Mouse (Mus musculus) layer of hippocampus, postnatal 36 days (tissue): ENCODE data around the gene Bfsp2. TPM values are rescaled to one million over a fixed set of nuclear protein-coding genes. Genes with fewer than 3 reads are reported as not detected.

Experiments
- DNase-seq, 2 experiments: peaks; one replicate each; pipeline ENCODE4 v3.0.0; 2022
- total RNA-seq, 2 experiments: library from RNA; stranded (reverse); gene quantifications; 2 replicates each; pipeline ENCODE4 v1.2.3; 2021

Bfsp2 gene
- total RNA-seq, 2 experiments from 2014 or later, result 5.0 to 6.0 TPM

DNA sequence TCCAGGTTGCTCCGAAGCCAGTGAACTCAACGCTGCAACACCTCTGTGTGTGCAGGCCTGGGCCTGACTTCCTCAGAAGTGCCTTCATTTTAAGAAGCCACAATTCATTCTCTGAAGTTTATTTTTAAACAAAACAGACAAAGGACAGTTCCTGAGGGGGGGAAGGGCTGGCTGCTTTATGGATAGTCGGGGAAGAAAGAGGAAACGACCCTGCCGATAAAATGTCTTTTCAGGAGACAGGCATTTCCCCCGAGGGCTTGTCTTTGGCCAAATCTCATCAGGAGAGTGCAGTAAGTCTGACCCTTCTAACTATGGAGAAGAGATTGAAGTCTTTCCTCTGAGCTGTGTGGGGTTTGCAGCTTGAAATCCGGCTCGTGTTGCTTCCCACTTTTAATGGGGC lies 5.4 kb upstream of the Bfsp2 start:
- DNase-seq, result no peak

DNA sequence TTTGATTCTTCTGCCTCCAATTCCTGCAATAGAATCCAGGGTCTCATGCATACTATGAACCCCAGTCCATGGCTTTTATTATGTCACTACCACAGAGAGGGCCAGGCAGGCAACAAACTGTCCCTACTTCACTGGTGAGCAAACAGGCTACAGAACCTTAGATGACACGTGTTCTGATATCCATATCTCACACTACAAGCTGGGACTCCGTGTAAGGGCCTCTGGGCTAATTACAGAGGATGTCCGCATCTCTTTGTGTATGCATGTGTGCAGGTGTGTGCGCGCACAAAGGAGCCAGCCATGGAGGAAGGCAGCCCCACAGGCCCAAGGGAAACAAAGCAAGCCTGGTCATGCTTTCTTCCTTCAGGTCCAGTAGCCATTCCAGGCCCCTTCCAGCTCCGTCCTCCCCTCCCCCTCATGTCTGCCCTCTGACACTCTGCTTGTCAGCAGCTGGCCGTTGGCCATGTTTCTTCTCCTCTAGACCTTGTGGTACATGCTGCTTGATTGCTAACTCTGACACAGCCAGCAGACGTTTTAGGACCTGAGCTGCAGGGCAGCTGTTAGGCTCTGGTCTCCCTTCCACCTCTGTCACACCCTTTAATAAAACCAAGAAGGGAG lies 492 bp upstream of the Bfsp2 start:
- no peak for DNase-seq

DNA sequence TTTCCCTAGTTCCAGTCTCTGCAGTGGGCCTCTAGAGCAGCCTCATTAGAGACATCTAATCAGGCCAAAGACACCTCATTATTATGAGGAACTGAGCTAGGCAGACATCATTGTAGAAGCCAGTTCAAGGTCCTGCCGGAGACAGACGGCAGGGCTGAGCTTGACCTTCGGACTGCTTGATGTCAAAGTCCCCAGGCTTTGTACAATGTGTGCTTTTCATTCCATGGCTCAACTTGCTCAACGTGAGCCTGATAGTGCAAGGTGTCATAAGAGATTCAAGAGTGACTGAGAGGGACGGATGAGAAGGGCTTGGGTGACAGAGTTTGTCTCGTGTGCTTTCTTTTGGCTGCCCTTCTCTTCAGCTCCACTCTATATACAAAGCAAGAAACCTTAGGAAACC lies 4.8 kb downstream of the Bfsp2 start:
- DNase-seq, result no peak

DNA sequence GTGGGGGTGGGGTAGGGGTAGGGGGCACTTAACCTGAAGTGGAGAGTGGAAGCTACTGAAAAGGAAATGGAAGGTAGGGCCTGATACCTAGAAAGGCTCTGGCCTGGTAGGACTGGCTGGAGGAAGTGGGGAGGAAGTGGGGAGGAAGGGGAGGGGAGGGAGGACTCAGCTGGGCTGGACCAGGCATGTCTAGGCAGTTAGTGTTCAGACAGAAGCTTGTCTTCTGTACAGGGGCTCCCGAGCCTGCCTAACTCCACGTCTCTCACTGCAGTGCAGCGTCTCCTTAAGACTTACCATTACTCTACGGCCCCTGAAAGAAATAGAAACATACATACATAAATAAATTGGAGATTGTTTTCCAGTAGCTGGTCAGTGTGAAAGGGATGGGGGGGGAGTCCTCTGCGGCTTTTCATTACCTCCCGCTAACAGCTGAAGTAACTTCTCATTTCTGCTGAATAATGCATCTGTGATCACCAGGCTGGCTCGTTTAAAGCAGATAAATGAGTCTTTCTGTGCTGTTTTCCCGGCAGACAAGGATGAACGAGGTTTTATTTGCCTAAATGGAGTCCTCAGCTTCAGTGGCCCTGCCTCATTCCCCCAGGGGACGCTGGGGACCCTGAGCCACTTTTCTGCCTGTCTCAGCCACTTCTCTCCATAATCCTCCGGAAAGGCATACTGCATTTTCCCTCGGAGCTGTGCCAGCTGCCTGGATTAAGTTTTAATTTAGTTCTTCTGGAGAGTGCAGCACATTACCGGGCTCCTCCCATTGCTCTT lies 6.1 kb downstream of the Bfsp2 start:
- DNase-seq, result peak in 1 of 2 experiments; percentile 31

DNA sequence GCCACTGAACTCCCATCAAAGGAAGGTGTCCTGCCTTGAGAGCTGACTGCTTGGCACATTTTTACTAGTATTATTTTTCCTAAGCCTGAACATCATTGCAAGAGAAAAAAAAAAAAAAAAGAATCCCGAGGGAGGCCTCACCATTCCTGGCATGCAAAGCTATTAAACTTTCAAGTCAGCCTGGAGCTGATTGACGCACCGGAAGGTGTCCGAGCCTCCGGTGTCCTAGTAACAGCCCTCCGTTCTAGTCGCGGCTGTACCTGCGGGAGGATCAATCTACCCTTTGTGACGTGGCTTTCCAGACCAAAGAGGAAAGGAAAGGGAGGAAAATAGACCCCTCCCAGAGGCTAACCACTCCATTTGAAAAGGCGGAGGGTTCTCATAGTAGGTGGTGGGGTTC lies 8.4 kb downstream of the Bfsp2 start:
- no peak for DNase-seq

DNA sequence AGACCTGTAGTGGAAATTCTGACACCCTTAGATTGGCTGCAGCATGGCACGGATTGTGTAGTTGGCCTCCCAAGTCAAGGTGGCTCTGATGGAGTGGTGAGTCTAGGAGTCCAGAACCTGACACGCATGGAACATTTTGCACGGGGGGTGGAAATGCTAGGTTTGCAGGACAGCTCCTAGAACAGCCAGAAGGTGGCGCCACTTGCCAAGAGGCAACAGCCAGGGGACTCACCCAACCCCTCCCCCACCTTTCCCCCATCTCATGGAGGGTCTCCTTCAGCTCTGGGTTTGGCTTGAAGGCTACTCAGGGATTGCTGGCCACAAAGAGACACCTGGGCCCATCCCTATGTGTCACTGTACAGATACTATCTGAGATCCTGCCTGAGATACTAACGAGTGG lies 10.7 kb downstream of the Bfsp2 start:
- no peak for DNase-seq

DNA sequence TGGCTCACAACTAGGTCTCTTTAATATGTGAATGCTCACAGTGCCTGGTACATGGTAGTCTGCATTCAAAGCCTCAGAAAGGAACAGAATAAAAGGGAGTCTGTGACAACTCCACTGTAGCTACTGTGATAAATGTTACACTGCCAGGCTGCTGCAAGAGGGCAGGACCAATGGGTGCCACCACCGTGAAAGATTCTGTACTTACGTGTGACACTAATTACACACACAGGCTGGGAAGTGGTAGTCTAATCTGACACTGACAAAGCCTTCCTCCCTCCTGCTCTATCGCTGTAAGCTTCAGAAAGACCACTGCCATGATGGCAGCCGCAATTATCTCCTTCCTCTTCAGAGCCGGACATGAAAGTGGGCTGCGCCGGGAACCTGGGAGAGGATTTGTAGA lies 11.3 kb downstream of the Bfsp2 start:
- no peak for DNase-seq

DNA sequence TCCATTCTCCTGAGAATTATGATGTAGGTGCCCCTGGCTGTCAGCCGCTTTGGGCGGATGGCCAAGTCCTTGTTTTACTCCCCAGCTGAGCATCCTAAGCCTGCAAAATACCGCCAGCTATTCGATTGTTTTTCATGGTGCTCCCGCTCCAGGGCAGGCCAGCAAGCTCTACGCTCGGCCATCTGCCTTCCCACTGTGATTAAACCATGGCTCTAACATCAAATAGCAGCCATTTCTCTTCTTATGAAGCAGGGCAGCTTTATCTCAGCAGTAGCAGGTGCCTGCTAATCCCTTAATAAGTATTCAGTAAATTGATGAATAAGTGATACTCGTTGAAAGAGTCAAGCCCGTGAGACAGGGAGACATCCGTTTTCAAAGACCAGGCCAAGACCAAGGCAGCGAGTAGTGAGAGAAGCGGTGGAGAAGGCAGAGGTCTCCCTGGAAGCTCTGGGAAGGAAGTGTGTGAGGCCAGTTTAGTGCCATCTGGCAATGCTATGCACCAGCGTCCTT lies 14.5 kb downstream of the Bfsp2 start:
- peak; percentile 58 to 60 for DNase-seq

DNA sequence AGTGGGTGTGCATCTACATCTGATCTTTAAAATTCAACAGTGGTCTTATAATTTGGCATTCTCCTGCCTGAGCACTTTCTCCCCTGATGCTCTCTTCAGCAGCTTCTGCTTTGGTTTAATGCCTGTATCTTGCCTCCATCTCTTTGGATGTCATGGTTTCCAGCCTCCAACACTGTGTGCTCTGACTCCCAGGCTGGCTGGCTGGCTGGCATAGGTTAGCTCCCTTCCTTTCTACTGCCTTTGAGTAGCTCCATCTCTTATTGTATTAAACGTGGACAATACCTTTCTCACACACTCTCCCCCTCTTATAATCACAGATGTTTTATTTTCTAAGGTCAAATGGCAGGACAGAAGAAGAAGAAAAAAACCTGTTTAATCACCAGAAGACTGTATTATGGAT lies 14.9 kb downstream of the Bfsp2 start:
- DNase-seq, result no peak

DNA sequence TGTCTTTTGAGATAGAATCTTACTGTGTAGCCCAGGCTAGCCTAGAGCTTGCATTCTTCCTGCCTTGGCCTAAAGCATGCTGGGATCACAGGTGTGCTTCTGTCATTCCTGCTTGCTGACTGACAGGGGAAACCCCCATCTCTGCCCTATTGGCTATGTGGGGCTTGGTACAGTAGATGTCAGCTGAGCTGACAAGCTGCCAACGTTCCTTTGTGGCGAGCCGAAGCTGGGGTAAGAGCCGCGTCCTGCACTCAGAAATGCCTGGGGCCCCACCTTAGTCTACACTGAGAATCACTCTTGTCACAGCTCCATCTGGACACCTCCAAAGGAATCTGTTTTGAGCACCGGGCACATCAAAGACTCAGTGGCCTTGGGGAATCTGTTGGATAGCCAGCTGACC lies 16.4 kb downstream of the Bfsp2 start:
- no peak for DNase-seq

DNA sequence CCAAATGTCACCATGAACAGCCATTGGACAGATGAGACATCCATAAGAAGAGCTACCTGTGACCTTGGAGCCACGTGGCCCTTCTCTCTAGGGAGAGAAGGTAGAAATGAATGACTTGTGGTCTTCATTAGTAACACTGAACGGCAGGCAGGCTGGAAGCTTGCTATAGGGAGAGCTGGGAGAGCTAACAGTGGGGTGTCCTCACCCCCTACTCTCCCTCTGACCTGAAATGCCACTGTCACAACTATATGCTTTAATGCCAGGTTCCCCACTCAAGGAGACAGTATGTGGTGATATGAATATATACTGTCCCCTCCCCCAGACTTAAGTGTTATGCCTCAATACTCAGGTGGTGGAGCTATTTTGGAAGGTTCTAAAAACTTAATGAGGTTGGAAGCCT lies 20.4 kb downstream of the Bfsp2 start:
- DNase-seq, result no peak

DNA sequence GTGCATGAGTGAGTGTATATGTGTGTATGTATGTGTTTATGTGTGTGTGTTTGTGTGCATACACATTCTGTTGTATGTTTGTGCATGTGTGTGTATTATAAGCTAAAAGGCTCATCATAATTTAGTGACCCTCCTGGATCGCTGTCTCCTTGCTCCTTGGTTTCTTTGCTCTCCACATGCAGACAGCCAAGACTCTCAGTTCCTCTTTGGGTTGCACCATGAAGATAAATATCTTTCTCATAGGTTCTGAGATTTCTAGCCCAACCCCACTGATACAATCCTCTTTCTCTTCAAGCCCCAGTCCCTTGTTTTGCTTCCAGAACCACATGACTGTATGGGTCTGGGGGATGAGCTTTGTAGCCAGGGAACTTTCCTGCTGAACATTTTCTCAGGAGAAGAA lies 20.9 kb downstream of the Bfsp2 start:
- no peak for DNase-seq

DNA sequence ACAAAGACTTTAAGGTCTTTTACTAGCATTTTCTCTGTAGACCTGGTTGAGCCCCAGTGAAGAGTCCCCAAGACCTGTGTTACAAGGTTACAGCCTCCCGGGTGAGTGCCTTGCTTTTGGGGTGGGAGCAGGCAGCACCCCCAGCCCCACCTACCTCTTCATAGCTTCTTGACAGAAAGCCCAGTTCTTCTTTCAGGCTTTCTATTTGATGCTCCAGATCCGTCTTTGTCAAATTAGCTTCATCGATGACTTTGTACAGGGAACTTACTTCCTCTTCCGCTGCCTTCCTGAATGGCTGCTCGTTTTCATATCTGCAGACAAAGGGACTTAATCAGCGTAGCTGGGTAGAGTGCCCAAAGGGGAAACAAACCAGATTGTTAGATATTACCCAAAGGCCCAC lies 30.6 kb downstream of the Bfsp2 start:
- DNase-seq, result no peak

DNA sequence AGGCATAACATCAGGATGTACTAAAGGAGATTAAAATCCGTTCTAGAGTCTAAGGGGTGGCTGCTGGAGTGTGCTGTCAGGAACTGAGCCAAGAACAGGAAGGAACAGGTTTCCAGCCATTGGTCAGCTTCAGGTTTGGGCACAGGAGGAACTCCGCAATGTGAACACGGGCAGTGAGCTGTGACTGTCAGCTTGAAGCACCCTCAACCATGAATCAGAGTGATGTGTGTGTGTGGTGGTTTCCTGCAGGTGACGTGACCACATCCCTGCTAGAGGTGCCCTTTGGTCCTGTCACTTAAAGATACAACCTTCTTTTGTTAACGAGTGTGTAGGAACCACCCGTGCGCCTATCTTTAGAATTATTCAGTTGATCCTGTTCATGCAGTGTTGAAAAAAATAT lies 31.1 kb downstream of the Bfsp2 start:
- DNase-seq, result no peak

DNA sequence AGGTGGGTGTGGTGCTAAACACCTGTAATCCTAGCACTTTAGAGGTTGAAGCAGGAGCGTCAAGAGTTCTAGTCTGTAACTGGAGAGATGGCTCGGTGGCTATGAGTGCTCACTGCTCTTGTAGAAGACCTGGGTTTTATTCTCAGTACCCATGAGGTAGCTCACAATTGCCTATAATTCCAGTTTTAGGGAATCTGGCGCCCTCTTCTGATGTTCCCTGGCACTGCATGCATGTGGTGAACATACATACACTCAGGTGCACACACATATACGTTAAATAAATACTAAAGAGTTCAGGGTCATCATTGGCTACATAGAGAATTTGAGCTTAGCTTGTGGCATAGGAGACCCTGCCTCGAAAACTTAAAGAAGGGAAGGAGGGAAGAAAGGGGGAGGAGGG lies 35.6 kb downstream of the Bfsp2 start:
- DNase-seq, result no peak

DNA sequence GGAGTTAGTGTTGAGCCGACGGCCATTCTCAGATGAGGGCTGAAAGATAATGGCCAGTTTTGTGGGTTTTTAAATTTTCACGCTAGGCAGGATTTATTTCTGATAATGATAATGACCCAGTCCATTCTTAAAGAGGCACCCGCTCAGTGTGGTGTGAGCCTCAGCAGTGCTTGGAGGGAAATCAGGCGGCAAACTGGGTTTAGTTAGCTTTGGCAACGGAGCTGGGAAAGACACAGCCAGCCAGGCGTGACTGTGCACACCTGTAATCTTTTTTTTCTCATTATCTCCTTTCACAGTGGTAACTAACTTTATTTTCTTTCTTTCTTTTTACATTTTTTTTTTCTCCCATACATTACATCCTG lies 36.4 kb downstream of the Bfsp2 start:
- DNase-seq, result no peak

DNA sequence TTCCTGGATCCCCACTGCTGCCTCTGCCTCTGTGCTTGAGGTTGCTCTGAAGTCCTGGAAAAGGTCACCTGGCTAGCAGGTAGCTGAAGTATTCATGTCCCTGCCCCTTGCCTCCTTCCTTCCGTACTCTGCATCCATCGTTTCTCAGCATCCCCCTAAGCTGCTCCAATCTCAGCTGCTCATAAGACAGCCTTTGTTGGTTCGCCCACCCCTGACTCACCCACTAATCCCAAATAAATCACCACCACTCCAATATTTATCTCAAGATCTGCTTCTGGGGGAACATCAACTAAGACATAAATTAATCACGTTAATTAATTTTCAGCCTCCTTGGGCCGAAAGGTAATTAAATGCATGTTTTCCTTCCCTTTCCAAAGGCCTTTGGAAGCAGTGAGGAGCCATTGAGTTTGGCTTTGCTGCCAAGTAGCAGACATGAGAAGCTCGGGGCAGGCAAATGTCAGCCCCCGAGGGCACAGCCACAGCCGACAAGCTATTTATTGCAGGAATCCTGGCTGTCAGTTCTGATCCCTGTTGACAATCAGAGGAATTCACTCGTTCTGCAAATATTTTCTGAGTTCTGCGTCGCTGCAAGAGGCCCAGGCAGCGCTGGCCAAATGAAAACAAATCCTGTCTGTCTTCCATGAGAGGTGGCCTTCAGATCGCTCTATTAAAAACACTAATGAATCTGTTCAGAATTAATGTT lies 36.9 kb downstream of the Bfsp2 start:
- peak in 1 of 2 experiments; percentile 17 for DNase-seq

DNA sequence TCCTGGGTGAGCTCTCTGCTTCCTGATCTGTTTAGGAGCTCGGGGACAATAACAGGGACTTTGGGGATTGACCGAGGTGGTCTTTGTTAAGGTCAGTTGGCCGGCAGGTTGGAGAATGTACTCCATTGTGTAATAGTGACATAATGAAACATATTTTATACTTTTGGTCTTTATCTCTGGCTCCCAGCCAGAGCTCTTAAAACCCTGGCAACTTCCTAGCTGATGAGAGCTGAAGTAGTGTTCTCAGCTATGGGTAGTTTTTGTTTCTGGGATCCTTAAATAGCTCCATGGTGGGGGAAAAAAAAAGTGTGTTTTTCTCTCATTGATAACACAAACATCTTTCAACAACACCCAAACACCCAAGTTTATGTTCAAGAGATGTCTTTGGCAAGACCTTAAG lies 39.6 kb downstream of the Bfsp2 start:
- no peak for DNase-seq

DNA sequence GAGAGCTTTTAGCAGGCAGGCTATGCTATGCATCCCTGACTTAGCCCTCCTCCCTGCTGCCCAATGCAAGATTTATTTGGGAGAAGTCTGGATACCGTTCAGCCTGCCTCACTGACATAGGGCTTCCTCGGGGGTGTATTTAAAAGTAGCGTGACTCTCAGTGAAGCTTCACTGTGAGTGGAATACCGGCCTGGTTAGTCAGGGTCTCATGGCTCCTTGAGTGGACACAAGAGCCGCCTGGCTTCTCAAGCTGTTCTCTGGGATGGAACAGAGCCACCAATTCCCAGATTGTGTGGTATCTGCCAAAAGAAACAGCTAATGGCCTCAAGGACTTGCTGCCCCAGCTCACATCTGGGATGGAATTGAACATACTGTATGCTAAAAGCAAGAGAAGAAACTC lies 43.1 kb downstream of the Bfsp2 start:
- no peak for DNase-seq

DNA sequence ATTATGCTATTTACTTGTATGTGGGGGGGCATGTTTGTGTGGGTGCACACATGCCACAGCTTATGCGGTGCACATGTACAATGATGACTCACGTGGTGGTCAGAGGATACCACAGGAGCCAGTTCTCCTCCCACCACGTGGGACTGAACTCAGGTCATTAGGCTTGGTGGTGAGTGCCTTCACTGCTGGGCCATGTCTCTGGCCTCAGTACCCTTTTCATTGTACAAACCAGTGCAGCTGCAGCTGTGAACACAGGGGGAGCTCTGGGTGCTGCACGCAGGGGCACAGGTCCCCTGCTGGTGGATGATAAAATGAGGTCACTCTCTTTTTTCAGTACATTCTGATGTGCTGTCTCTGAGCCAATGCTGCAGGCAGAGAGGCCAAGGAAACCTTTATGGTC lies 46.1 kb downstream of the Bfsp2 start:
- DNase-seq, result no peak

DNA sequence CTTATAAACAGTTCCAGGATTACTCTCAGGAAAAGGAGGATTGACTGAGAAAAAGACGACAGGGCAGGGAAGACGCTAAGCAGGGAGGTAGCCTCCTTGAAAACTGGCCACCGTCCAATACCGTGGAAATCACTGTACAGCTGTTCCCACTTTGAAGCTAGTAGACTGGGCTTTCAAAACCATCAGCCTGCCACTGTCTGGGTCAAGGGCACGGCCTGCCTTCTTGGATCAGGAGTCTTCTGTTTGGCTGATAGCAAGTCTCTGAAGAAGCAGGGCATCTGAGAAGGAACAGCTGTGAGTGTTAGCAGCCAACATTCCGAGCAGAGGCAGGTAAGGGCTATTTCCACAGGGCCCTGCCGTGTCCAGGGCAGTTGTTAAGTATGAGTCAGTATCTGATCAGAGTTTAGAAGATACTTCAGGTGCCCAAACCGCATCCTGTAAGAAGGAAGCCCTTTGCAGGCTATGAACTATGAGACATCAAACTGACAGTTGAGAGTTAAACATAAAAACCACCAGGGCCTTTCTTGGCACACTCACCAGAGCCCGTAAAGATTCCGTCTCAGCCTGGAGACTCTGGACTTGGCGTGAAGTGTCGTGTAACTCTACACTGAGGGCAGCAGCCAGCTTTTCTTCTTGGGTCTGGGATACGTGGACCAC lies 48.0 kb downstream of the Bfsp2 start:
- no peak for DNase-seq

DNA sequence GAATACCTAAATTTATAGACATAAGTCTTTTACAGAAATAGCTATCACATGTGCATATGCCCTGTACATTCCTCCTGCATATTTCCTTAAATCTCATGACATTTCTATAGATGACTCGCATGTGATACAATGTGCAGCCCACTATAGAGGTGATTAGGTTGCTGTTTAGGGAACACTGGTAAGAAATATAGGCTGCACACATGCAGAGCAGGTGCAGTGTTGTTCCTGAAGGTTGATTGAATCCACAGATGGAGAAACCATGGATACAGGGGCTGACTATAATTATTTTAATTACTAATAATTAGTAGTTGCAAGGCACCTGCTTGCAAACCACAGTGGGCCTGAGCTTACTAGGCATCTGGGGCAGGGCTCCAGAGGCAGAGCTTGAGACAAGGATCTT lies 48.5 kb downstream of the Bfsp2 start:
- no peak for DNase-seq
